Mouse (Mus musculus): ENCODE measurements around the gene Sf3a3.

DNA sequence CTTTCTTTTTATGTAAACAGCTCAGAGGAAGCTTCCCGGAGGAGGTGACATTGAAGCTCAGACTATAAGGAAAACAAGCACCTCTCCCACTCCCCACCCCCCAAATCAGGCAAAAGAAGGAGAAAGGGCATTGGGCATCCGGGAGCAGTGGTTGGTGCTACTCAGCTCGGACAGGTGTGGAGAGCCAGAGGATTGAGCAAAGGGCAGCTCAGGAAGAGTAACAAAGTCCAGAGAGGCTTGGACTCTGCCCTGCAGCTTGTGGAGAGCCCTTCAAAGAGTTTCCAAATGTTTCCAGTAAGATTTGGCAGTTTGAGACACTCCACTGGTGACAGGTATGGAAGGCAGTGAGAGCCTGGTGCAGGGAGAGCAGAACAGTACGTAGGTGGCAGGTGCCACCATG, 33.3 kb downstream of the Sf3a3 start:
- TF ChIP-seq CTCF (IDR thresholded peaks at IDR 0.05; ENCODE audit: extremely low read depth, insufficient read depth, low read length) = no peak
- TF ChIP-seq POLR2A (IDR thresholded peaks at IDR 0.05; ENCODE audit: extremely low read depth, insufficient read depth, low read length) = no peak
